Mouse (Mus musculus): Measurements from ENCODE around the gene Timm22. TPM values are rescaled to one million over a fixed set of nuclear protein-coding genes. Genes with fewer than 3 reads are reported as not detected.

The Timm22 gene
- polyA plus RNA-seq, 1 experiment = 16.9 TPM

- no peaks in the 10 kb centered on the region for H3K27me3 ChIP-seq (ENCODE audit: control insufficient read depth, insufficient read depth, low read length, poor library complexity, severe bottlenecking)
- H3K36me3 ChIP-seq (ENCODE audit: control insufficient read depth, insufficient read depth, low read length, poor library complexity, severe bottlenecking) = no peaks in the 10 kb centered on the region
- TF ChIP-seq CTCF (IDR thresholded peaks at IDR 0.05; ENCODE audit: low read depth, low read length) (no peak), POLR2A (IDR thresholded peaks at IDR 0.05; ENCODE audit: insufficient read depth, low read length) (no peak), EP300 (IDR thresholded peaks at IDR 0.05; ENCODE audit: insufficient read depth, low read depth, low read length) (no peak)
- H3K27ac ChIP-seq (ENCODE audit: insufficient read depth, low read length) = peak overlapping the region; percentile 74
- H3K9me3 ChIP-seq (replicated peaks; ENCODE audit: control insufficient read depth, insufficient read depth, low read length, poor library complexity, severe bottlenecking) = no peaks in the 10 kb centered on the region
- 0 out of 2 replicates have a peak overlapping the region, but pooled peaks have one; percentile 8 for H3K9ac ChIP-seq (ENCODE audit: low read depth, poor library complexity, severe bottlenecking)
- peaks cover 12% of the 10 kb centered on the region for H3K4me1 ChIP-seq (ENCODE audit: control insufficient read depth, insufficient read depth, low read length)
- H3K4me3 ChIP-seq (ENCODE audit: low read depth, low read length) = no peak overlapping the region
These were observed 43.1 kb upstream of the Timm22 start for GRCm38 (mm10) chr11:76363636-76364035.

GRCm38 (mm10) chr11:76364038-76364437 lies 42.7 kb upstream of the Timm22 start:
- H3K27ac ChIP-seq (ENCODE audit: insufficient read depth, low read length) = peak overlapping the region; percentile 74
- H3K9ac ChIP-seq (ENCODE audit: low read depth, poor library complexity, severe bottlenecking) = no peak overlapping the region
- no peaks in the 10 kb centered on the region for H3K27me3 ChIP-seq (ENCODE audit: control insufficient read depth, insufficient read depth, low read length, poor library complexity, severe bottlenecking)
- H3K9me3 ChIP-seq (replicated peaks; ENCODE audit: control insufficient read depth, insufficient read depth, low read length, poor library complexity, severe bottlenecking) = no peaks in the 10 kb centered on the region
- 0 out of 2 replicates have a peak, but pooled peaks have one; percentile 23 for TF ChIP-seq EP300 (IDR thresholded peaks at IDR 0.05; ENCODE audit: insufficient read depth, low read depth, low read length)
- TF ChIP-seq CTCF (IDR thresholded peaks at IDR 0.05; ENCODE audit: low read depth, low read length) = no peak
- H3K4me3 ChIP-seq (ENCODE audit: low read depth, low read length) = no peak overlapping the region
- H3K4me1 ChIP-seq (ENCODE audit: control insufficient read depth, insufficient read depth, low read length) = peaks cover 12% of the 10 kb centered on the region
- no peaks in the 10 kb centered on the region for H3K36me3 ChIP-seq (ENCODE audit: control insufficient read depth, insufficient read depth, low read length, poor library complexity, severe bottlenecking)

- H3K9ac ChIP-seq (ENCODE audit: low read depth, poor library complexity, severe bottlenecking) = peak overlapping the region; percentile 39
These were observed 40.0 kb upstream of the Timm22 start for GRCm38 (mm10) chr11:76366720-76367119.

GRCm38 (mm10) chr11:76370491-76370890 lies 36.3 kb upstream of the Timm22 start:
- no peaks in the 10 kb centered on the region for H3K9me3 ChIP-seq (replicated peaks; ENCODE audit: control insufficient read depth, insufficient read depth, low read length, poor library complexity, severe bottlenecking)
- H3K4me1 ChIP-seq (ENCODE audit: control insufficient read depth, insufficient read depth, low read length) = no peaks in the 10 kb centered on the region
- H3K4me3 ChIP-seq (ENCODE audit: low read depth, low read length) = no peak overlapping the region
- H3K27ac ChIP-seq (ENCODE audit: insufficient read depth, low read length) = peak overlapping the region; percentile 42
- no peaks in the 10 kb centered on the region for H3K27me3 ChIP-seq (ENCODE audit: control insufficient read depth, insufficient read depth, low read length, poor library complexity, severe bottlenecking)
- no peaks in the 10 kb centered on the region for H3K36me3 ChIP-seq (ENCODE audit: control insufficient read depth, insufficient read depth, low read length, poor library complexity, severe bottlenecking)
- no peak overlapping the region for H3K9ac ChIP-seq (ENCODE audit: low read depth, poor library complexity, severe bottlenecking)
- TF ChIP-seq EP300 (IDR thresholded peaks at IDR 0.05; ENCODE audit: insufficient read depth, low read depth, low read length) = no peak
- no peak for TF ChIP-seq POLR2A (IDR thresholded peaks at IDR 0.05; ENCODE audit: insufficient read depth, low read length)
- TF ChIP-seq CTCF (IDR thresholded peaks at IDR 0.05; ENCODE audit: low read depth, low read length) = no peak

More at GRCm38 (mm10) chr11:76366720-76367119, 40.0 kb upstream of the Timm22 start:
- H3K9me3 ChIP-seq (replicated peaks; ENCODE audit: control insufficient read depth, insufficient read depth, low read length, poor library complexity, severe bottlenecking) = no peaks in the 10 kb centered on the region
- TF ChIP-seq EP300 (IDR thresholded peaks at IDR 0.05; ENCODE audit: insufficient read depth, low read depth, low read length) (0 out of 2 replicates have a peak, but pooled peaks have one; percentile 20), POLR2A (IDR thresholded peaks at IDR 0.05; ENCODE audit: insufficient read depth, low read length) (no peak)
- H3K4me1 ChIP-seq (ENCODE audit: control insufficient read depth, insufficient read depth, low read length) = peaks cover 6% of the 10 kb centered on the region
- H3K36me3 ChIP-seq (ENCODE audit: control insufficient read depth, insufficient read depth, low read length, poor library complexity, severe bottlenecking) = no peaks in the 10 kb centered on the region
- H3K27ac ChIP-seq (ENCODE audit: insufficient read depth, low read length) = peak overlapping the region; percentile 7; the same call in 1 of the 2 replicates
- no peaks in the 10 kb centered on the region for H3K27me3 ChIP-seq (ENCODE audit: control insufficient read depth, insufficient read depth, low read length, poor library complexity, severe bottlenecking)
- H3K4me3 ChIP-seq (ENCODE audit: low read depth, low read length) = peak overlapping the region; percentile 57

GRCm38 (mm10) chr11:76372120-76372519 lies 34.6 kb upstream of the Timm22 start:
- H3K9ac ChIP-seq (ENCODE audit: low read depth, poor library complexity, severe bottlenecking) = no peak overlapping the region
- H3K27ac ChIP-seq (ENCODE audit: insufficient read depth, low read length) = no peak overlapping the region

GRCm38 (mm10) chr11:76372534-76372933 lies 34.2 kb upstream of the Timm22 start:
- Histone ChIP-seq H3K4me1 (ENCODE audit: control insufficient read depth, insufficient read depth, low read length) (no peaks in the 10 kb centered on the region), H3K9ac (ENCODE audit: low read depth, poor library complexity, severe bottlenecking) (no peak overlapping the region), H3K36me3 (ENCODE audit: control insufficient read depth, insufficient read depth, low read length, poor library complexity, severe bottlenecking) (no peaks in the 10 kb centered on the region), H3K27me3 (ENCODE audit: control insufficient read depth, insufficient read depth, low read length, poor library complexity, severe bottlenecking) (no peaks in the 10 kb centered on the region), H3K4me3 (ENCODE audit: low read depth, low read length) (no peak overlapping the region), H3K9me3 (replicated peaks; ENCODE audit: control insufficient read depth, insufficient read depth, low read length, poor library complexity, severe bottlenecking) (no peaks in the 10 kb centered on the region), H3K27ac (ENCODE audit: insufficient read depth, low read length) (no peak overlapping the region)
- TF ChIP-seq EP300 (IDR thresholded peaks at IDR 0.05; ENCODE audit: insufficient read depth, low read depth, low read length) (no peak), POLR2A (IDR thresholded peaks at IDR 0.05; ENCODE audit: insufficient read depth, low read length) (no peak), CTCF (IDR thresholded peaks at IDR 0.05; ENCODE audit: low read depth, low read length) (no peak)

More at GRCm38 (mm10) chr11:76372120-76372519, 34.6 kb upstream of the Timm22 start:
- Histone ChIP-seq H3K36me3 (ENCODE audit: control insufficient read depth, insufficient read depth, low read length, poor library complexity, severe bottlenecking) (no peaks in the 10 kb centered on the region), H3K9me3 (replicated peaks; ENCODE audit: control insufficient read depth, insufficient read depth, low read length, poor library complexity, severe bottlenecking) (no peaks in the 10 kb centered on the region), H3K4me1 (ENCODE audit: control insufficient read depth, insufficient read depth, low read length) (no peaks in the 10 kb centered on the region), H3K27me3 (ENCODE audit: control insufficient read depth, insufficient read depth, low read length, poor library complexity, severe bottlenecking) (no peaks in the 10 kb centered on the region), H3K4me3 (ENCODE audit: low read depth, low read length) (no peak overlapping the region)
- TF ChIP-seq EP300 (IDR thresholded peaks at IDR 0.05; ENCODE audit: insufficient read depth, low read depth, low read length) = no peak
- no peak for TF ChIP-seq CTCF (IDR thresholded peaks at IDR 0.05; ENCODE audit: low read depth, low read length)
- no peak for TF ChIP-seq POLR2A (IDR thresholded peaks at IDR 0.05; ENCODE audit: insufficient read depth, low read length)

Measured in ES-Bruce4 (cell line).